Mouse (Mus musculus) ES-E14 (cell line): ENCODE measurements around the gene Pcyt1a. TPM values are rescaled to one million over a fixed set of nuclear protein-coding genes. Genes with fewer than 3 reads are reported as not detected.
"Not testable (repeated sequence)": the region's sequence is repeated elsewhere in the genome, so short reads cannot be mapped to it uniquely, and the experiment has no call there.

Experiments used
- DNase-seq: peaks from one replicate; pipeline ENCODE4 v3.0.0-alpha.2; 2013; ENCODE audit warnings: low read depth, low spot score
- H3K27ac ChIP-seq: 2 replicates; pipeline ENCODE4 v1.5.1; 2012; ENCODE audit warnings: low read depth, mild to moderate bottlenecking, low read length, moderate library complexity, mixed read lengths; ENCODE audit not compliant: poor library complexity, insufficient read depth, severe bottlenecking
- H3K36me3 ChIP-seq: 2 replicates; pipeline ENCODE4 v1.6.1; 2012; ENCODE audit warnings: mild to moderate bottlenecking, low read length, moderate library complexity, mixed read lengths; ENCODE audit not compliant: control insufficient read depth, poor library complexity, insufficient read depth, severe bottlenecking
- H3K4me1 ChIP-seq, 2 experiments: fragments of 150-350 bp in 1 of 2; sonication (generic) in 1 of 2; 2 replicates each; pipeline ENCODE4 v1.6.1; 2012; ENCODE audit warnings: low read length in 2 of 2, mild to moderate bottlenecking in 1 of 2, mixed read lengths in 1 of 2; ENCODE audit not compliant: control insufficient read depth in 2 of 2, insufficient read depth in 2 of 2, poor library complexity in 1 of 2
- H3K4me3 ChIP-seq, 2 experiments: fragments of 150-350 bp in 1 of 2; sonication (generic) in 1 of 2; 2 replicates each; pipeline ENCODE4 v1.5.1; 2012; ENCODE audit warnings: low read length in 2 of 2, low read depth in 1 of 2, mild to moderate bottlenecking in 1 of 2, mixed read lengths in 1 of 2; ENCODE audit not compliant: insufficient read depth in 1 of 2, poor library complexity in 1 of 2, severe bottlenecking in 1 of 2
- H3K9ac ChIP-seq: 2 replicates; pipeline ENCODE4 v1.6.1; 2012; ENCODE audit warnings: low read depth, mild to moderate bottlenecking, low read length, mixed read lengths; ENCODE audit not compliant: poor library complexity, insufficient read depth, severe bottlenecking
- H3K9me3 ChIP-seq: fragments of 150-350 bp; sonication (generic); 2 replicates; pipeline ENCODE4 v1.6.1; 2012; ENCODE audit warnings: low read depth, mild to moderate bottlenecking, low read length; ENCODE audit not compliant: control insufficient read depth, insufficient read depth
- CHD2 ChIP-seq: IDR thresholded peaks from 2 replicates; pipeline ENCODE4 v1.6.1; 2014; ENCODE audit warnings: mild to moderate bottlenecking, low read depth, low read length, inconsistent platforms
- HCFC1 ChIP-seq: IDR thresholded peaks from 2 replicates; pipeline ENCODE4 v1.6.1; 2012; ENCODE audit warnings: low read length, inconsistent platforms, borderline replicate concordance; ENCODE audit not compliant: insufficient read depth
- MAFK ChIP-seq: IDR thresholded peaks from 2 replicates; pipeline ENCODE4 v1.6.1; 2014; ENCODE audit warnings: mild to moderate bottlenecking, low read depth, low read length, inconsistent platforms; ENCODE audit not compliant: insufficient read depth
- ZC3H11A ChIP-seq: IDR thresholded peaks from 2 replicates; pipeline ENCODE4 v1.6.1; 2012; ENCODE audit warnings: low read depth, mild to moderate bottlenecking, inconsistent platforms, low read length, borderline replicate concordance
- ZNF384 ChIP-seq: IDR thresholded peaks from 2 replicates; pipeline ENCODE4 v1.6.1; 2012; ENCODE audit warnings: low read depth, low read length, inconsistent platforms
- in situ Hi-C, 2 experiments: fragments of 600-800 bp; cut with MboI; formaldehyde crosslinking; loops; one replicate each; pipeline ENCODE4 v1.15.1; 2025; ENCODE audit warnings: low sequenced_read_pairs in 2 of 2, inconsistent platforms in 1 of 2; ENCODE audit not compliant: unreplicated experiment in 2 of 2
- total RNA-seq: library from RNA; depleted of rRNA; stranded (reverse); fragments of 300-350 nt; gene quantifications from 2 replicates; pipeline ENCODE4 v1.2.3, GENCODE M21; 2012

Pcyt1a gene
- total RNA-seq, 1 experiment = 18.2 TPM

DNA sequence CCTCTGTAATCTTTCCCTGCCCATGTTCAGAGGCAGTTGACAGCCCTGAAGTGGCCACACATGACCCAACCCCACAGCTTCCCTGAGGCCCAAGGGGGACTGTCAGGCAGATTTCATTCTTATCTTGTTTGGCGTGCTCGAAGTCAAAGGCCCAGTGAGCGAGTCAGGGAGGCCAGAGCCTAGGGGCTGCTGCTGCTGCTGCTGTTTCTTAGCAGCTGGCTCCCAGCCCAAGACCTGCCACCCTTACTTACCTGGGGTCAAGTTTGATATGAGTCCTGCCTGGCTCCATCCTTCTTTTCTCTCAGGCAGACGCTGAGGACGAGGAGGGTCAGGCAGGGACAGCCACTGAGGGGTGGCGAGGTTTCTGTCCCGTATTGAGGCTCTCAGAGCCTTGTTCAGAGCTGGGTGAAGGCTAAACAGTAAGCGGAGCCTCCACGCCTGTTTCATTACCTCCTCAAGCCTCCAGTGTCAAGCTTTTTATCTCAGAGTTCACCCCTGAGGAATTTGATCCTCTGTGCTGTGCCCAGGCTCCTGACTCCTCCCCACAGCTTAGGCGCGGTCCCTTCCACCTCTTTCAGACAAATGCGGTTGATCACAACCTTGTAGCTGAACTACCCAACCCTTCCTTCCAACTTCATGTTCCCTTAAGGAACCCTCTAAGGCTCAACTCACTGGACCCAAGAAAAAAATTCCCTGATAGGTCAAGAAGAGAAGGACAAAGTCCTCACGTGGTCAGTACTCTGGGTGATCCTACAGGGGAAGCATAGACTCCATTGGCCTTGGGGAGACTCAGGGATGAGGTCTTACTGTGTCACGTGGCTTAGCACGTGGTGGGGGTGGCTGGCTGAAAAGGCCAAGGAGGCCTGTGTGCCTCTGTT lies 56.8 kb downstream of the Pcyt1a start, which contains the start of gene Slc51a:
Gene Slc51a, minus strand, starts transcription at position 646 of the 878 bp plus-strand sequence.
- Histone ChIP-seq H3K9me3 (peaks cover 12% of the 10 kb centered on the region), H3K36me3 (no peaks in the 10 kb centered on the region), H3K4me1 (peaks cover 5 to 13% of the 10 kb centered on the region in 2 experiments; a peak in 3 of 4 replicates), H3K27ac (no peak within 1 kb of the TSS; the same call in 1 of the 2 replicates), H3K4me3 (no peak within 1 kb of the TSS), H3K9ac (no peak within 1 kb of the TSS; the same call in 1 of the 2 replicates)
- TF ChIP-seq CHD2 (no peak), ZC3H11A (no peak)
- no peak for DNase-seq
- in situ Hi-C loops = no loop called here

- no peak for TF ChIP-seq ZNF384
- no peak for TF ChIP-seq MAFK
- no peak for TF ChIP-seq ZC3H11A
- TF ChIP-seq HCFC1 = no peak
- TF ChIP-seq CHD2 = no peak
- Histone ChIP-seq H3K9me3 (peaks cover 12% of the 10 kb centered on the region), H3K9ac (no peak overlapping the region), H3K27ac (peak overlapping the region; percentile 3; the same call in 1 of the 2 replicates), H3K4me3 (no peak overlapping the region), H3K4me1 (peaks cover 4 to 13% of the 10 kb centered on the region in 2 experiments; a peak in 3 of 4 replicates), H3K36me3 (no peaks in the 10 kb centered on the region)
- no peak for DNase-seq
- in situ Hi-C loops = no loop called here
These were observed 58.2 kb downstream of the Pcyt1a start for GRCm38 (mm10) chr16:32488939-32489338.

- DNase-seq, H3K4me3 ChIP-seq, H3K9me3 ChIP-seq, H3K4me1 ChIP-seq, H3K9ac ChIP-seq, in situ Hi-C loops, H3K27ac ChIP-seq, H3K36me3 ChIP-seq: not testable (repeated sequence)
These were observed 63.6 kb downstream of the Pcyt1a start for GRCm38 (mm10) chr16:32494371-32494770.

- TF ChIP-seq ZNF384 (no peak), HCFC1 (no peak), MAFK (no peak), ZC3H11A (no peak), CHD2 (no peak)
- Histone ChIP-seq H3K27ac (no peak within 1 kb of the TSS), H3K36me3 (no peaks in the 10 kb centered on the region), H3K9me3 (peaks cover 9% of the 10 kb centered on the region), H3K9ac (no peak within 1 kb of the TSS), H3K4me3 (no peak within 1 kb of the TSS), H3K4me1 (peaks cover 0 to 9% of the 10 kb centered on the region in 2 experiments; a peak in 1 of 4 replicates)
- in situ Hi-C loops = no loop called here
- DNase-seq = no peak
These were observed 65.2 kb downstream of the Pcyt1a start, which contains the start of gene Zdhhc19 for GRCm38 (mm10) chr16:32495965-32496364. TSS of gene Zdhhc19 (plus strand) at chr16:32496265.

DNA sequence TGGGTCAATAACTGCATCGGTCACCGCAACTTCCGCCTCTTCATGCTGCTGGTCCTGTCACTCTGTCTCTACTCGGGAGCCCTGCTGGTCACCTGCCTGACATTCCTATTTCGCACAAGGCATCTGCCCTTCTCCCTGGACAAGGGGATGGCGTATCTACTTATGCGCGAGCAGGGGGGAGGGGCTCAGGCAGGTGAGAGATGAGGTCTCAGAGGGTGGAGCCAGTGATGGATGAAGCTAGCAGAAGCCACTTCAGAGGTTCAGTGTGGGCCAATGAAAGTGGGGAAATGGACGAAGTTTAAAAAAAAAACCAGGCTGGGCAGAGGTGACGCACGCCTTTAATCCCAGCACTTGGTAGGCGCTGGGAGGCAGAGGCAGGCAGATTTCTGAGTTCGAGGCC lies 68.3 kb downstream of the Pcyt1a start:
- H3K36me3 ChIP-seq = no peaks in the 10 kb centered on the region
- H3K9ac ChIP-seq = no peak overlapping the region
- peak overlapping the region; percentile 9 to 53; a peak in 3 of 4 replicates for H3K4me3 ChIP-seq
- no peak for DNase-seq
- in situ Hi-C loops = no loop called here
- H3K9me3 ChIP-seq = no peaks in the 10 kb centered on the region
- peaks cover 5 to 15% of the 10 kb centered on the region in 2 experiments for H3K4me1 ChIP-seq
- TF ChIP-seq ZNF384 (no peak), HCFC1 (no peak), MAFK (no peak), CHD2 (no peak), ZC3H11A (no peak)
- no peak overlapping the region for H3K27ac ChIP-seq
